Mouse (Mus musculus): Measurements from ENCODE around the gene Sgsm2. TPM values are rescaled to one million over a fixed set of nuclear protein-coding genes. Genes with fewer than 3 reads are reported as not detected.

Sgsm2 gene
- total and polyA plus RNA-seq, 2 experiments from 2014 or later, result 2.3 to 11.7 TPM

DNA sequence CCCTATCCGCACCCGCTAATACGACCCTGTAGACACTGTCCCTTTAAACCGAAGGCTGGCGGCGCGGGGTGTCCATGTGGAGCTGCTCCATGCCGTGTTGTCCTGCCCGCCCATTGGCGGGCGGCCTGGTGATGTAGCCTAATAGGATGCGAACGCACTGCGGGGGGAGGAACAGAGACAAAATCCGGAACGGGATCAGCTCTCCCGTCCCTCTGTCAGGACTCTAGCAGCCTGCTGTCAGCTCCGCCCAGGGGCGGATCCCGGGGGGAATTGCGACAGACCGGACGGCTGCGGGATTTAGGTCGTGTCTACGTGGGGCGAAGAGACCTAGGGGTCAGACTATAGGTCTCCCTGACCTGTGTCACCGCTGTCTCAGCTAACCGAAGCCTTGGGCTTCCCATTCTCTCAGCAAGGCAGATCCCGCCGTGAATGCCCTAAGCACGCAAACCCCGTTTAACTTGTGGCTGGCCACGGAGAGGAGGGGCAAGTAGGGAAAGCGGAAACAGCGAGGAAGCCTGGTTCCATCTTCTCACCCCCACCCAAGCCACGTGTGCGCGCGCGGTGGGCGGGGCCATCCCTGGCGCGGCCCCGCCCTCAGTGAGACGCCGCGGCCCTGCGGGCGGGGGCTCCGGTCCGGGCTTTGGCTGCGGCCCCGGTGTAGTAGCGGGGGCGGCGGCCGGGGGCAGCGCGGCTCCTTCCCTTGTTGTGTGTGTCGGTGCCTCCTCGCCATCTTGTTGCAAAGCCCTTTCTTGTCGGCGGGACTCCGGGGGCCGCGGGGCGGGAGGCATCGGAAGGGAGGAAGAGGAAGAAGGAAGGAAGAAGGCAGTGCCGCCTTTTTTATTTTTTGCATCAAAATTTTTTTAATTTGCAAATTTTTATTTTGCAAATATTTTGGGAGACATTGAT is 66.4 kb downstream of the Sgsm2 start, which contains the start of gene Mnt:
Gene Mnt (plus strand): TSS at position 665 of the 906 bp plus-strand sequence.
- H3K36me3 ChIP-seq (replicated peaks; ENCODE audit: control insufficient read depth, insufficient read depth, low read length), result no peaks in the 10 kb centered on the region
- under 1% methylated on average over 66 of the region's 70 CpGs for WGBS

DNA sequence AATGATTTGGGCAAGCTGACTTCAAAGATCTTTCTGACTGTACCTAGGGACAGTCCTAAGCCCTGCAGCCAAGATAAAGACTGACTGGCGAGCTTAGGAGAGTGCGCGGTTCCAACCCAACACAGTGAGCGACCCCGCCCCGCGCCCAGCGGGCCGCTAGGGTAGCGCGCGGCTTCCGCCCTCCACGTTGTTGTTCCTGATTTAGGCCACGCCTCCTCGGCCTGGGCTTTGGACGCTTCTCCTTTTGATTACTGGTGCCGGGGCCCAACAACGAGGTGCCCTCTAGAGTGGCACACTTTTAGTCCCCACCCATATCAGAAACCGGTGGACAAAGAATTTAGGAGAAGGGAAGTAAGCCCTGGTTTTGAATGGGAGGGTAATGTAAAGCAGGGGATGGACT is 67.0 kb downstream of the Sgsm2 start:
- WGBS, result 1% methylated on average over 20 of the region's 20 CpGs
- no peak for DNase-seq (ENCODE audit: low spot score)
- TF ChIP-seq CTCF (IDR thresholded peaks at IDR 0.05; ENCODE audit: low read depth) (no peak), EP300 (IDR thresholded peaks at IDR 0.05; ENCODE audit: low read depth) (no peak)

More for the DNA sequence above, 66.4 kb downstream of the Sgsm2 start, which contains the start of gene Mnt:
- peak; percentile 76 for ATAC-seq (ENCODE audit: insufficient read depth, low read depth)
- peak within 1 kb of the TSS; percentile 98 for H3K9ac ChIP-seq (replicated peaks; ENCODE audit: low read depth, low read length)
- peak within 1 kb of the TSS; percentile 96 for H3K4me2 ChIP-seq (ENCODE audit: low read depth, low read length)
- H3K27me3 ChIP-seq (ENCODE audit: control insufficient read depth, insufficient read depth, low read length), result no peaks in the 10 kb centered on the region
- H3K9me3 ChIP-seq (replicated peaks; ENCODE audit: control insufficient read depth, low read length), result no peaks in the 10 kb centered on the region
- peak; percentile 100 for DNase-seq (ENCODE audit: low spot score)
- peaks cover 44% of the 10 kb centered on the region for H3K4me1 ChIP-seq (ENCODE audit: control insufficient read depth, insufficient read depth)
- H3K4me3 ChIP-seq (ENCODE audit: low read depth, low read length), result peak within 1 kb of the TSS; percentile 95
- TF ChIP-seq CTCF (IDR thresholded peaks at IDR 0.05; ENCODE audit: low read depth) (no peak), EP300 (IDR thresholded peaks at IDR 0.05; ENCODE audit: low read depth) (peak; percentile 67; the same call in 1 of the 2 replicates)
- H3K27ac ChIP-seq (ENCODE audit: low read depth), result peak within 1 kb of the TSS; percentile 99

DNA sequence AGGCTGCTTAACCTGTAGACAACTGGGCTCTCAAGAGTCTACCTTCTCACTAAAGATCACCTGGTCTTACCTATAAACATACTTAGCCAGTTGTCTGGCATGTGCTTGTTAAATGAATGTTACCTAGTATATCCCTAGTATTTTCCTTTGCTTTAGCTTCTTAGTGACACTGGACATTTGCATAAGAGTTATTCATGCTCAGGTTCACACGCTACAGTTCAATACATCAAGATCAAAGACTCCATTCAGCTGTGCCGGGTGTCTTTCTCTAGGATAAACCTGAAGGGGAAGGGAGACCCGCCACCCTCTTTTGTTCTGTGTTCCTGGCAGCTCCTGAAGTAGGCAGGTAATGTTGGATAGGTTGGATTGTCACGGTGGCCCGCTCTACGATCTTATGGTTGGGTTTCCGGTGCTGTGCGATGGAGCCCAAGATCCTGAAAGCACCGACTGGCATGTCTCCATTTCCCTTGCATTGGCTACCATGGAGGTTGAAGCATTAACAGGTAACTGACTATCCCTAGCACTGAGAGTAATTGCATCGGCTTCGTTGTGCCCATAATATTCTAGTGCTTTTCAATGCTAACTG is 67.8 kb downstream of the Sgsm2 start:
- Histone ChIP-seq H3K36me3 (replicated peaks; ENCODE audit: control insufficient read depth, insufficient read depth, low read length) (no peaks in the 10 kb centered on the region), H3K9ac (replicated peaks; ENCODE audit: low read depth, low read length) (0 out of 2 replicates have a peak overlapping the region, but pooled peaks have one; percentile 50), H3K27ac (ENCODE audit: low read depth) (no peak overlapping the region; the same call in 1 of the 2 replicates), H3K4me1 (ENCODE audit: control insufficient read depth, insufficient read depth) (peaks cover 32% of the 10 kb centered on the region), H3K27me3 (ENCODE audit: control insufficient read depth, insufficient read depth, low read length) (no peaks in the 10 kb centered on the region), H3K4me3 (ENCODE audit: low read depth, low read length) (peak overlapping the region; percentile 95), H3K9me3 (replicated peaks; ENCODE audit: control insufficient read depth, low read length) (no peaks in the 10 kb centered on the region), H3K4me2 (ENCODE audit: low read depth, low read length) (peak overlapping the region; percentile 96)
- DNase-seq (ENCODE audit: low spot score) (no peak), ATAC-seq (ENCODE audit: insufficient read depth, low read depth) (no peak)
- TF ChIP-seq EP300 (IDR thresholded peaks at IDR 0.05; ENCODE audit: low read depth) (no peak), CTCF (IDR thresholded peaks at IDR 0.05; ENCODE audit: low read depth) (no peak)
- 26% methylated on average over 11 of the region's 11 CpGs for WGBS

More for the DNA sequence above, 67.0 kb downstream of the Sgsm2 start:
- peak; percentile 14 for ATAC-seq (ENCODE audit: insufficient read depth, low read depth)
- no peaks in the 10 kb centered on the region for H3K36me3 ChIP-seq (replicated peaks; ENCODE audit: control insufficient read depth, insufficient read depth, low read length)
- H3K4me1 ChIP-seq (ENCODE audit: control insufficient read depth, insufficient read depth), result peaks cover 40% of the 10 kb centered on the region
- peak overlapping the region; percentile 50 for H3K9ac ChIP-seq (replicated peaks; ENCODE audit: low read depth, low read length)
- peak overlapping the region; percentile 99 for H3K27ac ChIP-seq (ENCODE audit: low read depth)
- H3K4me2 ChIP-seq (ENCODE audit: low read depth, low read length), result peak overlapping the region; percentile 96
- H3K27me3 ChIP-seq (ENCODE audit: control insufficient read depth, insufficient read depth, low read length), result no peaks in the 10 kb centered on the region
- H3K9me3 ChIP-seq (replicated peaks; ENCODE audit: control insufficient read depth, low read length), result no peaks in the 10 kb centered on the region
- peak overlapping the region; percentile 95 for H3K4me3 ChIP-seq (ENCODE audit: low read depth, low read length)

- Histone ChIP-seq H3K4me3 (ENCODE audit: low read depth, low read length) (no peak overlapping the region), H3K9me3 (replicated peaks; ENCODE audit: control insufficient read depth, low read length) (no peaks in the 10 kb centered on the region), H3K27me3 (ENCODE audit: control insufficient read depth, insufficient read depth, low read length) (no peaks in the 10 kb centered on the region), H3K4me1 (ENCODE audit: control insufficient read depth, insufficient read depth) (peaks cover 26% of the 10 kb centered on the region), H3K27ac (ENCODE audit: low read depth) (no peak overlapping the region), H3K9ac (replicated peaks; ENCODE audit: low read depth, low read length) (no peak overlapping the region), H3K36me3 (replicated peaks; ENCODE audit: control insufficient read depth, insufficient read depth, low read length) (0 out of 2 replicates have a peak, but pooled peaks cover 2% of the 10 kb centered on the region), H3K4me2 (ENCODE audit: low read depth, low read length) (no peak overlapping the region)
- TF ChIP-seq EP300 (IDR thresholded peaks at IDR 0.05; ENCODE audit: low read depth), result no peak
- TF ChIP-seq CTCF (IDR thresholded peaks at IDR 0.05; ENCODE audit: low read depth), result peak; percentile 6; the same call in 1 of the 2 replicates
- ATAC-seq (ENCODE audit: insufficient read depth, low read depth) (no peak), DNase-seq (ENCODE audit: low spot score) (no peak)
- WGBS, result 45% methylated on average over 2 of the region's 2 CpGs
Observed at GRCm38 (mm10) chr11:74828404-74828931, 68.4 kb downstream of the Sgsm2 start.

DNA sequence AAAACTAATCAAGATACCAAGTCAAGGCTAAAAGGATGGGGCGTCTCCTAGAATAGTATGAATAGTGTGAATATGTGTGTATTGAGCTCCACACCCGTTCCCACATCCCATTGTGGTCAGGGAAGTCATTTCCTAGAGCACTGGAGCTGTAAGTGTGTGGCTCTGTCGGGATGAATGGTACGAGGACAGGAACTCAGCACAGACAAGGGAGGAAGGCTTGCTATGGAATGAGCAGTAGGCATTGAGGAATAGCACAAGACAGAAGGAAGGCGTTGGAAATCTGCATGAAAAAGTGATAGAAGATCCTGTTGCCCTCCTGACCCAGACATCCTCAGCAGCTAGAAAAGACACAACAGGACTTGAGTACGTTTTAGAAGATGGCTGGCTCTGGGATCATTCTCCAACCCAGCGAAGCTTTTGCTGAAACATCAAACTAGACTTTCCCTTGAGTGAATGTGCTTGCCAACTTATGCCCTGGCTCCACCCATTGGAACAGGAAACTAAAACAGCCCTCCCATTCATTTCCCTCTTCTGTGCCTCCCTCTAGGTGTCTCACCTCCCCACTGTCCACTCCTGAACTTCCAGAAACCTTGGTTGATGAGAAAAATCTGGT is 69.0 kb downstream of the Sgsm2 start:
- no peak for DNase-seq (ENCODE audit: low spot score)
- H3K36me3 ChIP-seq (replicated peaks; ENCODE audit: control insufficient read depth, insufficient read depth, low read length), result 0 out of 2 replicates have a peak, but pooled peaks cover 7% of the 10 kb centered on the region
- no peaks in the 10 kb centered on the region for H3K9me3 ChIP-seq (replicated peaks; ENCODE audit: control insufficient read depth, low read length)
- H3K9ac ChIP-seq (replicated peaks; ENCODE audit: low read depth, low read length), result no peak overlapping the region
- H3K4me1 ChIP-seq (ENCODE audit: control insufficient read depth, insufficient read depth), result peaks cover 21% of the 10 kb centered on the region
- H3K4me3 ChIP-seq (ENCODE audit: low read depth, low read length), result no peak overlapping the region
- no peaks in the 10 kb centered on the region for H3K27me3 ChIP-seq (ENCODE audit: control insufficient read depth, insufficient read depth, low read length)
- H3K27ac ChIP-seq (ENCODE audit: low read depth), result no peak overlapping the region
- H3K4me2 ChIP-seq (ENCODE audit: low read depth, low read length), result no peak overlapping the region
- no peak for TF ChIP-seq EP300 (IDR thresholded peaks at IDR 0.05; ENCODE audit: low read depth)
- no peak for TF ChIP-seq CTCF (IDR thresholded peaks at IDR 0.05; ENCODE audit: low read depth)
- no peak for ATAC-seq (ENCODE audit: insufficient read depth, low read depth)
- 61% methylated on average over 7 of the region's 7 CpGs for WGBS

Measured in heart, postnatal 0 days (tissue).